Mouse (Mus musculus) hindbrain, embryonic 13.5 days (tissue): ENCODE data around the gene Fuca1. TPM values are rescaled to one million over a fixed set of nuclear protein-coding genes. Genes with fewer than 3 reads are reported as not detected.

Source experiments
- ATAC-seq: fragments of 200-750 bp; cut with Nextera tagmentation; 2 replicates; pipeline ENCODE4 v1.8.0; 2017; ENCODE audit warnings: moderate TSS enrichment; ENCODE audit not compliant: low FRiP score
- H3K27ac ChIP-seq: fragments of 300-500 bp; sonication (generic); 2 replicates; pipeline ENCODE4 v1.5.1; 2015; ENCODE audit warnings: inconsistent platforms, mild to moderate bottlenecking, moderate library complexity
- H3K27me3 ChIP-seq: fragments of 300-500 bp; sonication (generic); 2 replicates; pipeline ENCODE4 v1.6.1; 2015; ENCODE audit warnings: mild to moderate bottlenecking, inconsistent platforms
- H3K36me3 ChIP-seq: fragments of 300-500 bp; sonication (generic); 2 replicates; pipeline ENCODE4 v1.6.1; 2015; ENCODE audit warnings: mild to moderate bottlenecking, inconsistent platforms
- H3K4me1 ChIP-seq: fragments of 300-500 bp; sonication (generic); replicated peaks from 2 replicates; pipeline ENCODE4 v1.6.1; 2015; ENCODE audit warnings: inconsistent platforms
- H3K4me2 ChIP-seq: fragments of 300-500 bp; sonication (generic); 2 replicates; pipeline ENCODE4 v1.6.1; 2015; ENCODE audit warnings: inconsistent platforms, mild to moderate bottlenecking, moderate library complexity
- H3K4me3 ChIP-seq: fragments of 300-500 bp; sonication (generic); 2 replicates; pipeline ENCODE4 v1.5.1; 2015; ENCODE audit warnings: mild to moderate bottlenecking, inconsistent platforms
- H3K9ac ChIP-seq: fragments of 300-500 bp; sonication (generic); 2 replicates; pipeline ENCODE4 v1.6.1; 2015; ENCODE audit warnings: mild to moderate bottlenecking, inconsistent platforms
- H3K9me3 ChIP-seq: fragments of 300-500 bp; sonication (generic); 2 replicates; pipeline ENCODE4 v1.6.1; 2016; ENCODE audit warnings: inconsistent platforms
- WGBS: fragments of 180-500 bp; shearing (Covaris S2); methylation state at CpG from one replicate; pipeline ENCODE4 v1.1.7; 2015; 5-methylcytosine and 5-hydroxymethylcytosine counted together
- polyA plus RNA-seq: library from polyadenylated mRNA; unstranded; fragments of >200 nt; fragmentation: Nextera tagmentation; extraction: Ambion mirVana; gene quantifications from 2 replicates; pipeline ENCODE4 v1.2.1, GENCODE M21; 2015

Gene Fuca1
- polyA plus RNA-seq, 1 experiment from 2014 or later: 55.8 TPM

DNA sequence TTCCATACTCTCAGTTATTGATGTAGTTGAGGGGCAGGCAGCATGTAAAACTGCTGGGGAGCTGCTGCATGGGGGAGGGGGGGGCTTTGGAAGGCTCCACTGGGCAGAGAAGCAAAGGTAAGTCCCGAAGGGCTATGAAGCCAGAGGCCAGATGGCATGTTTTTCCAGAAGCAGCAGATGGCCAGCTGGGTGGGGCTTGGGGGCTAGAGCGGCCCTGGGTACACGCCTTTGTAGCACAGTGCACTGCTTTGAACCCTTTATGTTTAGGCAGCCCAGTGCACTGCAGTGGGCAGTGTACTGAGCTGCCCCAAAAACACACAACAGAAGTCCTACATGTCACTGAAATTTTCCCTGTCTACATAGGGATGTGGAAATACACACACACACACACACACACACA lies 7.7 kb upstream of the Fuca1 start:
- peak; percentile 46; the same call in 1 of the 2 replicates for ATAC-seq
- H3K9me3 ChIP-seq: no peaks in the 10 kb centered on the region
- no peak overlapping the region for H3K4me2 ChIP-seq
- H3K36me3 ChIP-seq: no peaks in the 10 kb centered on the region
- no peak overlapping the region for H3K4me3 ChIP-seq
- H3K27me3 ChIP-seq: no peaks in the 10 kb centered on the region
- H3K27ac ChIP-seq: peak overlapping the region; percentile 66; the same call in 1 of the 2 replicates
- H3K4me1 ChIP-seq: peaks cover 13% of the 10 kb centered on the region
- peak overlapping the region; percentile 43; the same call in 1 of the 2 replicates for H3K9ac ChIP-seq
- WGBS: 13% methylated on average over 3 of the region's 3 CpGs

DNA sequence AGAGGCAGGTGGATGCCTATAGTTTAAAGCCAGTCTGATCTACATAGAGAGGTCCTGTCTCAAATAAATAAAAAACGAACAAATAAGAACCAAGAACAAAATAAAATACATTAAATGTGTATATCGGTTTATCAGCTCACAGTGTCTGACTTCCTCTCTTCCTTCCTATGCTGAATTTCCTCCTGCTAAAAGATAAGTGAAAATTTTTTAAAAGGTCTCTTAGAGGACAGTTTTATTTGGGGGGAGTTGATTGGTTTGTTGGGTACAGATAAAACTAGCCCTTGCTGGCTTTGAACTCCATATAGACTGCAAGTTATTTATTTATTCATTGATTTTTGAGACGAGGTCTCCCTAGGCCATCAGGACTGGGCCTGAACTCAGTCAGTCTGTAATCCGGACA lies 7.1 kb upstream of the Fuca1 start:
- Histone ChIP-seq H3K27ac (no peak overlapping the region), H3K4me1 (peaks cover 13% of the 10 kb centered on the region), H3K9ac (no peak overlapping the region), H3K27me3 (no peaks in the 10 kb centered on the region), H3K4me2 (no peak overlapping the region), H3K4me3 (no peak overlapping the region), H3K36me3 (no peaks in the 10 kb centered on the region), H3K9me3 (no peaks in the 10 kb centered on the region)
- 74% methylated on average over 4 of the region's 4 CpGs for WGBS
- no peak for ATAC-seq

DNA sequence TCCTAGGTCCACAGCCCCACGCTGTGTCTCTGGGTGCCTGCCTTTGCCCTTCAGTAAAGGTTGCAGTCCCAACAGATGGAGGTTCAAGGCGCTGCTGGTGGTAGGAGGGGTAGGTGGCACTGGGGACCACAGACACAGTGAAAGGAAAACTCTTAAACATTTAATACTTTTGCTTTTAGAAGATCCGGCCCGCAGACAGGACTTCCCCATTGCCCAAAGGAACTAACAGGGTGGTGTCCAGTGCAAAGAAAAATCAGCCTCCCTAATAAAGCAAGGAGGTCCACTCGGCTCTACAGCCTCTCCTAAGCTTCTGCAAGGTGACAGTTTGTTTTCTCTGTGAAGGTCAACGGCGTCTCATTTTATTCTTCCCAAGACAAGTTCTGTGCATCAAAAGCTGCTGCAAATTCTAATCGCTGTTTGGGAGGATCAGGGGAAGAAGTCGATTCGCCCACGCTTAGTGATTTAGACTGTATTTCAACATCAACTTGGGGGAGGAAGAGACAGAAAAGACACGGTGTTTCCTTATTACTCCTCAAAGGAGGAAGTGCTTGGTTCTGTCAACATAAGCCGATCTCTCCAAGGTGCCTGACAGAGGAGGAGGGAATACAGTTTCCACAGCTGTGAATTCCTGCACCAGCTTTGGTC lies 1.8 kb upstream of the Fuca1 start:
- H3K9me3 ChIP-seq: no peaks in the 10 kb centered on the region
- no peak for ATAC-seq
- H3K27ac ChIP-seq: no peak overlapping the region
- H3K36me3 ChIP-seq: peaks cover 7% of the 10 kb centered on the region; the same call in 1 of the 2 replicates
- no peak overlapping the region for H3K4me2 ChIP-seq
- peaks cover 21% of the 10 kb centered on the region for H3K4me1 ChIP-seq
- H3K4me3 ChIP-seq: no peak overlapping the region
- no peaks in the 10 kb centered on the region for H3K27me3 ChIP-seq
- H3K9ac ChIP-seq: no peak overlapping the region
- WGBS: 90% methylated on average over 13 of the region's 13 CpGs

DNA sequence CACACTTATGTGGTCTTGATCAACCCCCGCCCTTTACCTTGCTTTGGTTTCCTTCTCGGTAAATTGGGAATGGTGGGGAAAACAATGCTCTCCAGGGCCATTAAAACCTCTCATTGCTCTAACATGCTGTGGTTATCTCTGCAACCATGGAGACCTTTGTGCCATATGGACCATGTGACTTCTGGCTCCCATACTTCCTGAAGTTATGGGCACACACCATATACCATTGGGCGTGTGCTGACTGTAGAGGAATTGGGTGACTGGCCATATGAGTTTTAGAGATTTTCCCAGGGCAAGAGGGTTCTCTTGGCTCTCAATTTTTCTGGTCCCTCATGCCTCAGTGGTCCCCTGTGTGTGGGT lies 1.3 kb upstream of the Fuca1 start:
- Histone ChIP-seq H3K36me3 (peaks cover 11% of the 10 kb centered on the region; the same call in 1 of the 2 replicates), H3K27ac (no peak overlapping the region), H3K4me2 (no peak overlapping the region), H3K9ac (no peak overlapping the region), H3K9me3 (no peaks in the 10 kb centered on the region), H3K4me1 (peaks cover 21% of the 10 kb centered on the region), H3K27me3 (no peaks in the 10 kb centered on the region), H3K4me3 (no peak overlapping the region)
- ATAC-seq: no peak
- WGBS: over 99% methylated on average over 3 of the region's 3 CpGs

DNA sequence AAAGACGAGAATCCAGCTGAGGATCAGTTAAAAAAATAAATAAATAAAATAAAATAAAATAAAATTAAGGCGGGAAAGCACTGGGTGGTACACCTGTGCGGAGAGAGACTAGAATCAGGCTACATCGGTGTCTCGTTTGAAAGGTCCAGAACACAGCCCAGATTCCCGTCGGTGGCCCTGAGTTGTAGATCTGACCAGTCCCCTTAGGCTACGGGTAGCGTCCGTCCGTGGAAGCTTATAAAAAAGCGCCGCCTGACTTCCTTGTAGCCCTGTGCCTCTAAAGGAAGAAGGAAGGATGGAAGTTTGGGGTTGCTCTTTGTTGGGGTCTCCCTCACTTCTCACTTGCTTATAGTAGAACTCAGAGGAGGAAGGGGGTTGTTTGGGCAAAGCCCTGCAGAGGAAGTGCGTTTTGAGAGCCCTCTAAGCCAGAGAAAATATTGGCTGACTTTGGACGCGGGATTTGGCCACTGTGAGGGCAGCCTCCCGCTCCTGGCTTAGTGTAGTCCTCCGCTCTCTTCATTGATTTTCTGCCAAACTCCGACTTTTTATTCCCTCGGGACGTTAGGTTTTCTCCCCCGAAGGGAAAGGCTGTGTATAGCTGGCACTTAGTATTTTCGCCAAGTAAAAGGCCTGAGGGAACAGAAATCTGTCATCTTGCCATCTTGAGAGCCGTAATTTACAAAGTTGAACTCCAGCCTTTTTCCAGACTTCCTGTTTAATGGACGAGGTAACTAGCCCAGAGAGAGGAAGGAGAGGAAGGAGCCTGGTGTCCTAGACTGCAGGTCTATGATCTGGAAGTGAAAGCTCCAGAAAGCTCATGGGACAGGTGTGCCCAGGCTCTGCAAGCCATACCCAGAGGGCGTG lies 954 bp downstream of the Fuca1 start:
- Histone ChIP-seq H3K36me3 (peaks cover 27% of the 10 kb centered on the region), H3K4me2 (peak overlapping the region; percentile 87), H3K4me1 (peaks cover 21% of the 10 kb centered on the region), H3K9ac (peak overlapping the region; percentile 90), H3K9me3 (no peaks in the 10 kb centered on the region), H3K4me3 (peak overlapping the region; percentile 77), H3K27me3 (no peaks in the 10 kb centered on the region), H3K27ac (peak overlapping the region; percentile 90)
- 7% methylated on average over 26 of the region's 26 CpGs for WGBS
- 0 out of 2 replicates have a peak, but pooled peaks have one; percentile 30 for ATAC-seq

DNA sequence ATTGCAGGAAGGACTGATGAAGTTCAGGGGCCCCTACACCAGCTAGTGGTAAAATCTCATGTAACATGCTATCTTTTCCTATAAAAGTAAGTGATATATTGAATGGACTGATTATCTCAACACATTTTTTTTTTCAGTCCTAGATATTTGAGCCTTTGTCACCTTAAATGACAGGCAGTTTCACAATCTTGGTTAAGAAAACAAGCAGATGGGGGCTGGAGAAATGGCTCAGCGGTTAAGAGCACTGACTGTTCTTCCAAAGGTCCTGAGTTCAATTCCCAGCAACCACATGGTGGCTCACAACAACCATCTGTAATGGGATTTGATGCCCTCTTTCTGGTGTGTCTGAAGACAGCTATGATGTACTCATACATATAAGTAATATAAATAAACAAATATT lies 1.7 kb downstream of the Fuca1 start:
- 89% methylated on average over 1 of the region's 1 CpGs for WGBS
- Histone ChIP-seq H3K4me3 (peak overlapping the region; percentile 77), H3K9ac (peak overlapping the region; percentile 90; the same call in 1 of the 2 replicates), H3K4me1 (peaks cover 21% of the 10 kb centered on the region), H3K36me3 (peaks cover 33% of the 10 kb centered on the region), H3K27ac (no peak overlapping the region), H3K9me3 (no peaks in the 10 kb centered on the region), H3K27me3 (no peaks in the 10 kb centered on the region), H3K4me2 (peak overlapping the region; percentile 87)
- ATAC-seq: no peak

DNA sequence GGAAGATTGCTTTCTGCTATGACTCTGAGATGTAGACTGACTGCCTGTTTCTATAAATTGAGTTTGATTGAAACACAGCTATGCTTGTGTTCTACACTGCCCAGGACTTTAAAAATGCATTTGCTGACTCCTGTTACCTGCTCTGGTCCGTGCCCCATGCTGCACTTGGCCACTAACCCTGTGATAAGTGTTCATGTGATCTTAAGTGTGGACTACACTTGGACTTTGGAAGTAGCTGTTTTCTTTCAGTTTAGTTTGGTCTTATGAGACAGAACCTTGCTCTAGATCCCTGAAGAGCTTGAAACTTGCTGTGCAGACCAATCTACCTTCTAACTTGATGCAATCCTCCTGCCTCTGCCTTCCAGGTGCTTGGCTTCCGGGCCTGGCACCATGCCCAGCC lies 3.9 kb downstream of the Fuca1 start:
- no peak for ATAC-seq
- Histone ChIP-seq H3K27me3 (no peaks in the 10 kb centered on the region), H3K4me2 (no peak overlapping the region), H3K36me3 (peaks cover 33% of the 10 kb centered on the region), H3K27ac (no peak overlapping the region), H3K9me3 (no peaks in the 10 kb centered on the region), H3K4me3 (no peak overlapping the region), H3K9ac (no peak overlapping the region), H3K4me1 (peaks cover 21% of the 10 kb centered on the region)
- 94% methylated on average over 2 of the region's 2 CpGs for WGBS

DNA sequence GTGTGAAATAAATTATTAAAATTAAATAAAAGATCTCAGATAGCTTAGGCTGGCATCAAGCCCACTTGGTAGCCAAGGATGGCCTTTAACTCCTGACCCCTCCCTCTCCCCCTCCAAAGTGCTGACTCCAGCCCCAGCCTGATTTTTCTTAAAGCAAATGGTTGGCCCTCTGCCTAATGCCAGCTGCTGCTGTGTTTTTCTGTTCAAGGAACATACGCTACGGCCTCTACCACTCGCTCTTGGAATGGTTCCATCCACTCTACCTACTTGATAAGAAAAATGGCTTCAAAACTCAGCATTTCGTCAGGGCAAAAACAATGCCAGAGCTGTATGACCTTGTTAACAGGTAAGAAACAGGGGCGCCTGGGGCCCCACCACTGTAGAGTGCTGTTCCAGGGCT lies 4.8 kb downstream of the Fuca1 start:
- Histone ChIP-seq H3K27me3 (no peaks in the 10 kb centered on the region), H3K27ac (no peak overlapping the region), H3K4me1 (peaks cover 21% of the 10 kb centered on the region), H3K36me3 (peaks cover 35% of the 10 kb centered on the region), H3K9ac (no peak overlapping the region), H3K4me3 (no peak overlapping the region), H3K4me2 (no peak overlapping the region), H3K9me3 (no peaks in the 10 kb centered on the region)
- ATAC-seq: no peak
- 89% methylated on average over 5 of the region's 5 CpGs for WGBS

DNA sequence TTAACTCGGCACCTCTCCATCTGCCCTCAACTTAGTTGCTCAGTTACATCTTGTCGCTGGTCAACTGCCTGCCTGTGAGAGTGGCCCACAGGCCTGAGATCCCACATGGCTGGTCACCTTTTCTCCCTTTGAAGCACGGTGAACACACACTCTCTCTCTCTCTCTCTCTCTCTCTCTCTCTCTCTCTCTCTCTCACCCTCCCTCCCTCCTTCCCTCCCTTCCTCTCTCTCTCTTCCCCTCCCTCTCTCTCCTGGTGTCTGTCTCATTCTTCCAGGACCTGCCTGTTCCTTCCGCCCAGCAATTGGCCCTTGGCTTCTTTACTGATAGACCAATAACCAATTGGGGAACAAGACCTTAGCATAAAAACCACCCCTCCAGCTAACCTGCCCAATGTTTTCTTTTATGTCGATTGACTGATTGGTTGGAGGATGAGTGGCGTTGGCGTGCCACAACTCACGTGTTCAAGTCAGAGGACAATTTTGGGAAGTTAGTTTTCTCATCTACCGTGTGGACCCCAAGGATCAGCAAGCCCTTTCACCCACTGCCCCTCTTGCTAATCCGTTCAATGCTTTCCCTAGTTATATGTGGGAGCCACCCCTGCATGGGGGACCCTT lies 5.8 kb downstream of the Fuca1 start:
- Histone ChIP-seq H3K4me3 (no peak overlapping the region), H3K27me3 (no peaks in the 10 kb centered on the region), H3K27ac (no peak overlapping the region), H3K9ac (no peak overlapping the region), H3K36me3 (peaks cover 44% of the 10 kb centered on the region), H3K9me3 (no peaks in the 10 kb centered on the region), H3K4me2 (no peak overlapping the region), H3K4me1 (peaks cover 20% of the 10 kb centered on the region)
- ATAC-seq: no peak
- 90% methylated on average over 10 of the region's 10 CpGs for WGBS

DNA sequence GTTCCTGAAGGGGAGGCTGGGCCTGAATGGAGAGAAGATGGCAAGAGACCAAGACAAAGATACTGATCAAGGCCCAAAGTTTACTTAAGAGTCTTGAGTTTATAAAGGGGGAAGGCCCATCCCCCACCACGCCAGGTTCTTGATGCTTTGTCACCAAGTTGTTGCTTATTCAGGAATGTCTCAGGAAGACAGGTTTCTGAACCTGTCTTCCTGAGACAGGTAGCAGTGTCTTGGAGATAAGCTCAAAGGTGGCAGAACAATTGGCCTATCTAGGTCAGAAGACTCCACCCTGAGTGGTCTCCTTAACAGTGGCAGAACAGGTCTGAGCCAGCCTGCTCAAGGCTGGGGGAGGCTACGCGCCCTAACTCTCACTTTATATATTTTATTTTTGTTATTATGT lies 6.3 kb downstream of the Fuca1 start:
- no peak overlapping the region for H3K4me3 ChIP-seq
- H3K4me2 ChIP-seq: no peak overlapping the region
- no peaks in the 10 kb centered on the region for H3K9me3 ChIP-seq
- no peak for ATAC-seq
- 93% methylated on average over 3 of the region's 3 CpGs for WGBS
- H3K36me3 ChIP-seq: peaks cover 48% of the 10 kb centered on the region
- no peaks in the 10 kb centered on the region for H3K27me3 ChIP-seq
- H3K4me1 ChIP-seq: peaks cover 14% of the 10 kb centered on the region
- no peak overlapping the region for H3K9ac ChIP-seq
- H3K27ac ChIP-seq: no peak overlapping the region

DNA sequence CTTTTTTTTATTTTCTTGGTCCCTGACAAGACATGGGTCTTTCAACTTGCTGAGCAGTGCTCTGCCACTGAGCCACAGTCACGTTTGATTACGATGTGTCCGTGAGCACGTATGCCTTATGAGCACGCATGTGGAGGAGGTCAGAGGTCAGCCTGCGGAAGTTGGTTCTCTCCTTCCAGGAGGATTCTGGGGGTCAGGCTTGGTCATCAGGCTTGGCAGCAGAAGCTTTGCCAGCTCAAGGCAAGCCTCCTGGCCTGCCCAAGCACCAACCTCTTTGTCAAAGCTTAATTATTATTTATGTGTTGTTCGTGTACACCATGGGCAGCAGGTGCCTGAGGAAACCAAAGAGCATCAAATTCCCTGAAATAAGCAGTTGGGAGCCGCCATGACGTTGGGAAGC lies 7.8 kb downstream of the Fuca1 start:
- H3K27ac ChIP-seq: no peak overlapping the region
- no peaks in the 10 kb centered on the region for H3K9me3 ChIP-seq
- H3K4me3 ChIP-seq: no peak overlapping the region
- 82% methylated on average over 9 of the region's 9 CpGs for WGBS
- H3K4me2 ChIP-seq: no peak overlapping the region
- H3K27me3 ChIP-seq: no peaks in the 10 kb centered on the region
- peaks cover 56% of the 10 kb centered on the region for H3K36me3 ChIP-seq
- no peak overlapping the region for H3K9ac ChIP-seq
- H3K4me1 ChIP-seq: no peaks in the 10 kb centered on the region
- no peak for ATAC-seq

DNA sequence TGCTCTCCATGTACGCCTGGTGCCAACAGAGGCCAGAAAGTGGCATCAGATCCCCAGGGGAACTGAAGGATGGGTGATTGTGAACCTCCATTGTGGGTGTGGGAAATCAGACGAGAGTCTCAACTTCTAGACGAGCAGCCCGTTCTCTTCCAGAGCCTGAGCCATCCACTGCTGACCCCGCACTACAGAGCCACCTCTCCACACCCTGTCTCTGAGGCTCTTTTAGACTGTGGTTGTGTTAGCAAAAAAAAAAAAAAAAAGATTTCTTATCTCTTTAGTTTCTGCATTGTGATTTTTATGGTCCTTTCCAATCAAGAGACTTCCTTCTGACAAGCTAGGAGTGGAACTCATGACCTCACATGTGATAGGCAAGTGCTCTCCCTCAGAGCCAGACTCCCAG lies 8.9 kb downstream of the Fuca1 start:
- Histone ChIP-seq H3K36me3 (peaks cover 58% of the 10 kb centered on the region), H3K9me3 (no peaks in the 10 kb centered on the region)
- WGBS: 86% methylated on average over 5 of the region's 5 CpGs

More for the DNA sequence above, 8.9 kb downstream of the Fuca1 start:
- Histone ChIP-seq H3K9ac (no peak overlapping the region), H3K4me1 (no peaks in the 10 kb centered on the region), H3K4me3 (no peak overlapping the region), H3K27me3 (no peaks in the 10 kb centered on the region), H3K4me2 (no peak overlapping the region), H3K27ac (no peak overlapping the region)
- no peak for ATAC-seq
